Mouse (Mus musculus) spleen, postnatal 36 days (tissue): ENCODE results near the gene Usp30.

Source experiments
- DNase-seq, 2 experiments: peaks; one replicate each; pipeline ENCODE4 v3.0.0; 2022; ENCODE audit warnings: low spot score in 2 of 2, mixed read lengths in 1 of 2

Gene Usp30

DNA sequence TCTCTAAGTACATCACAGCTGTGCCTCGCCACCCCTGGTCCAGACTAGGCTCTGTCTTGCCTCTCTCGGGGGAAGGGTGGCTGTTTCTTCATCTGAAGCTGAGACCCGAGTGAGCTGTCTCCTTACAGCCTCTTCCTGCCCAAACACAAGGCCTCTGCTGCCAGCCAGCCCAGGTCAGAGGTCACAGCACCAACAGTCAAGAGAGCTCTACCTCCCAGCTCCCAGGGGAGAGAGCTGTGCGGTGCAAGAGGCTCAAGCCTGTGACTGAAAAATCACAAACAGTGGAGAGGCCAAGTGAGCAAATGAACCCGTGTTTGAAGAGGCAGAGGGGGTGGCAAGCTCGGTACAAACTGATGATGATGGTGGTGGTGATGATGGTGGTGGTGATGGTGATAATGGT is 1.3 kb downstream of the Usp30 start:
- no peak for DNase-seq

DNA sequence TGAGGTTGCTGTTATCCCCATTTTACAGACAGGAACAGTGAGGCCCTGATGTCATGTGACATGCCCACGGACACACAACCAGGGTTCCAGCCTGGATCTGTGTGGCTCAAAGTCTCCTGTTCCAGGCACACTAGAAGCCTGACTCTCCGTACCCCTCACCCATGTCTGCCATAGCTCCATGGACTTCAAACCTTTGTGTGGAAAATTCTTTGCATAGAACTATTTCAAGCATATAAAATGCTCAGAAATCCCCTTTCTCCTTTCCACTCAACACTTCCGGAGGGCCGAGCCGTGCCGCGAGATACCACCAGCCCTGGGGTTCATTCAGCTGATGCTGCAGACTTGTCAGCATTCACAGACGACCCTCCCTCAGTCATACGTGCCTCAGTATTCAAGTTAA is 2.3 kb downstream of the Usp30 start:
- no peak for DNase-seq

DNA sequence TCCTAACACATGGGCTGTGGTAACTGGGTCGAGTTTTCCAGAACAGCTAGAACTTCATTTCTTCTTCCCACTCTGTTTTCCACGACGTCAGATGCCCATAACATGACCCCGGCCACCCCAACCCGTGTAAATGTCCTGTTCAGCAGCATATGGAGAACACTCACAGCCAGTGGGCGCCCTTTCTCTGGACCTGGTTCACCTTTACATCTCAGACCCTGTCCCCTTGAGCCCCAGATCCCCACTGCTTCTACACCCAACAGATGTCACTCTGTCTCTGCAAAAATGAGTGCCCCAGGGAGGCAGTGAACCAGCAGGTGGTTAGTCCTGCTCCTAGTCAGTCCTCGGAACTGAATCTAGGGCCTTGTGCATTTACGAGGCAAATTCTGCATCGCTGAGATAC is 2.7 kb downstream of the Usp30 start:
- DNase-seq, result no peak

DNA sequence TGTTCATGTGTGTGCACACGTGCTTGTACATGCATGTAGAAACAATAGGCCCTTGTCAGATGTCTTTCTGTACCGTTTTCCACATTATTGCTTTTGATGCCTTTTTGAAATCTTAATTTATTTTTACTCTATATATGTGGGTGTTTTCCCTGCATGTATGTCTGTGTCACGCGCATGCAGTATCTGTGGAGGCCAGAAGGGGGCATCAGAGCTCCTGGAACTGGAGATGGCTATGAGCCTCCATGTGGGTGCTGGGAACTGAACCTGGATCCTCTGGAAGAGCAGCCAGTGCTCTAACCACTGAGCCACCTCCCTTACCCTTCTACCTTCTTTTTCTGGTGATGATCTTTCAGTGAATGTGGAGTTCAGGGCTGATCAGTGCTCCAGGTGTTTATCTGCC is 5.6 kb downstream of the Usp30 start:
- no peak for DNase-seq

DNA sequence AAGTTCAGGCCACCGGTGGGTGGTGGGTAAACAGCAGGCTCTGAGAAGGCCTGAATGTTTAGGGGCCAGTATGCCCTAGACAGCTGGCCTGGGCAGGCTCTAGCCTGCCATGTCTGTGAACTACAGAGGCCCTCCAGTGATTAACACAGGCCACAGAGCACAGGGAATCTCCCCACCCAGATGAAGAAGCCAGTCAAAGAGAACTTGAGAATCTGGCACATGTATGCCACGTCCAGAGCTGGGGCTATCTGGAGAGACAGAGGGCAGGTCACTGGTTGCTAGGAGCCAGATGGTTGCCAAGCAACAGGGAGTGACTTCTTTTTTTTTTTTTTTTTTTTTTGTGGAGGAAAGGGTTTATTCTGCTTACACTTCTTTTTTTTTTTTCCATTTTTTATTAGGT is 7.0 kb downstream of the Usp30 start:
- no peak for DNase-seq

DNA sequence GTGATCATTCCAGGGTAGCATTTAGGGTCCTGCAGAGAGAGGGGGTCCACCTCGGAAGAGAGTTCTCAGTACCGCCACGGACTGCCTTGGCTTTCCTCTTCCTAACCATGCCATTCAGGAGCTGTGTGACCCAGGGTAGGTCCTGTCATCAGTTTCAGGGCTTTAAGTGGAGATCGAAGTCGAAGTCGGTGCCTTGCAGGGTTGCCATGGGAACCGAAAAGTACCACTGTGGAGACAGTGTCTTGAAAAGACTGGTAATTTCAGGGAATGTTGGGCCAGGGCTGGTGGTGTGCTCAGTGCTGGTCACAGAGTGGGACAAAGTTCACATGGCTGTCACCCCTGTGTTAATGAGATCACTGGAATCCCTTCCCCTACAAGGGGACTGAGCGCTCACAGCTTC is 11.7 kb downstream of the Usp30 start:
- no peak for DNase-seq

DNA sequence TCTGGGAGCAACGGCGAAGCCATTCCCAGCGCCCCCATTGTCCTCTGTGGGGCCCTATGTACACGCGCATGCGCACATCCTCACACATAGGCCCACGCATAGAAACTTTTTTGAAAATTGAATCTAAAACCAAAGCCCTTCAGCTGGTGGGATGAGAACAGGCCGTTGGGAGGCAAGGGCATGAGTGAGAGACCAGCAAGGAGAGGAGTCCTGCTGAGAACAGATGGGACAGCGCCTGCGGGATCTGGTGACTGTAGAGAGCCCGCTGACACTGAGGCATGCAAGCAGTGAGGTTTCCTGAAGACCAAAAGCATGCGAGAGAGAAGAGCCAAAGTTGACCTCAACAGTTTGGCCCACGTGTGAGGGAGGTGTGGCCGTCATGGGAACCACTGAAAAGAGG is 20.2 kb downstream of the Usp30 start:
- DNase-seq, result no peak

DNA sequence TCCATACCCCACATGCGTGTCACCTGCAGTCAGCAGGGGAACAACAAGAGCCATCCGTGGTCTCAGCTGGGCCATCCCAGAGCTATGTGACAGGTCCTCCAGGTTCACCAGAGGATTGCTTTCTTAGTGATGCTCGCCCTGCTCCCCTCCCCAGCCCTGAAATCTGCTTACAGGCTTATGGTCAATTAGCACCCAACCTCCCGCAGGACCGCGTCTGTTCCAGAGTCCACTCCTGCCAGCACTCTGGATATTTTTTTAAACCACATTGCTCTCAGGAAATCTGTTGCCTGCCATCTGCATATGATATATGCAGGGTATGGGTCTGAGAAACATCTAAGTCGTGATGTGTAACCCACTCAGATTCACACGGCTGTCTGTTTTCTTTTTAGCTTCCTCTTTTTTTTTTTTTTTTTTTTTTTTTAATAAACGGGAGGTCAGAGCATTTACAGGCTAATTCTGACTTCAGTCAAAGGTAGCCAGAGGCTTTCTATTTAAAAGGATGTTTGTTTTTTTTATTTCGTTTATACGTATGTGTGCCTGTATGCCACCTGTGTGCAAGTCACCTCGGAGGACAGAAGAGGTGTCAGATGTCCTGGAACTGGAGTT is 22.7 kb downstream of the Usp30 start:
- DNase-seq, result no peak

DNA sequence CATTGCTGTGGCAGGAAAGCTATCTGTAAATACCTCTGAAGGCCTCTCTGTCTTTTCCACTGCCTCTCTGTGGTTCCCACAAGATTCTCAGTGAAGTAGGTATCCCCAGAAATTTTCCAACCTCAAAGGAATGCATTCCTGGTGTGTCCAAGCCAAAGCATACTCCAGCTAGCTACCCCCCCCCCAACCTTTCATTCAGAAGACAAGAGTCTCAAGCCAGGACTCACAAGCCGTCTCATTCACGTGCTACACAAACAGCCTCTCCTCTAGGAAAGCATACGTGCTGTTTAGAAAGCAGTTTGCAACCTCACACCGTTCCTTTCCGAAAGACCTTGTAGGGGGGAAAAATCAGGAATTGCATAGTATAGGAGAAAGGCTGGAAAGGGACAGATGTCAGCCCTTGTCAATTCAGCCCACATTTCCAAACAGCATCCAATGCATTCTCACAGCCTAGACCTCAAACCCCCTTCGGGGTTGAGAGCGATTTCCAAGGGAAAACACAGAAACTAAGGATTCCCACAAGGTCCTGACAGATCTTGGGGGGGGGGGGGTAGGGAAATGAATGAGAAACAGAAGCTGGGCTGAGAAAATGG is 25.3 kb downstream of the Usp30 start:
- DNase-seq, result no peak

DNA sequence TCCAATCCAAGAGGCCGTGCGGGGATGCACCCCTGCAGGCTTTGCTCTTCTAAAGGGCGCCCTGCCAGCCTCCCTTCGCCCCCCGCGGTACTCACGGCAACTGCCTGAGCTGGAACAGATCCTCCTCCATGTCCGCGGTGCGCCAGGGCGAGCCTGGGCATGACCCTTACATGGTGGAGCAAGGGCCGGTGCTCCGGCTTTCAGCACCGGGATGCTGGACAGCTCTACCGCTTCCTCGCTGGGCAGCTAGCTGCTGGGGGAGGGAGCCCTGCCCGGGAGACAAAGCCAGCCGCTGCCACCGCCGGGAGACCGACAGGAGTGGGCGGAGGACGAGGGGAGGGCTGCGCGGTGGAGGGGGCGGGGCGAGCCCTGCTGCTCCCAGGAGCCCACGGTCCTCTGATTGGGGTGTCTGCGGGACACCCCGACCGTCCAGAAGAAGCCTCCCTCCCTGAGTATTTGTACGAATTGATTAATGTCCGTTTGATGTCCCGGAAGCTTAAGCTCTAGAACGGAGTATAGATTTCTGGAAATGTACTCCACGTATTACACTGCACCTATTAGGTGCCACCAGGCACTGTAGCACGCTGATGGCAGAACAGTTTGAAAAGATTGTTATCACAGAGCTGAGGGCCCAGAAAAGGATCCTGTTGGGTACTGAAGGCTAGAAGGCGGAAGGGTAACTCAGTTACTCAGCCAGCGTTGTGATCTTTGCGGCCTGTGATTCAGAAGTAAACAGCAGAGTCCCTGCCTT is 26.0 kb downstream of the Usp30 start, which contains the start of gene Svop:
TSS of gene Svop (minus strand) at position 514 of the 751 bp plus-strand sequence.
- peak; percentile 15 to 21 for DNase-seq

DNA sequence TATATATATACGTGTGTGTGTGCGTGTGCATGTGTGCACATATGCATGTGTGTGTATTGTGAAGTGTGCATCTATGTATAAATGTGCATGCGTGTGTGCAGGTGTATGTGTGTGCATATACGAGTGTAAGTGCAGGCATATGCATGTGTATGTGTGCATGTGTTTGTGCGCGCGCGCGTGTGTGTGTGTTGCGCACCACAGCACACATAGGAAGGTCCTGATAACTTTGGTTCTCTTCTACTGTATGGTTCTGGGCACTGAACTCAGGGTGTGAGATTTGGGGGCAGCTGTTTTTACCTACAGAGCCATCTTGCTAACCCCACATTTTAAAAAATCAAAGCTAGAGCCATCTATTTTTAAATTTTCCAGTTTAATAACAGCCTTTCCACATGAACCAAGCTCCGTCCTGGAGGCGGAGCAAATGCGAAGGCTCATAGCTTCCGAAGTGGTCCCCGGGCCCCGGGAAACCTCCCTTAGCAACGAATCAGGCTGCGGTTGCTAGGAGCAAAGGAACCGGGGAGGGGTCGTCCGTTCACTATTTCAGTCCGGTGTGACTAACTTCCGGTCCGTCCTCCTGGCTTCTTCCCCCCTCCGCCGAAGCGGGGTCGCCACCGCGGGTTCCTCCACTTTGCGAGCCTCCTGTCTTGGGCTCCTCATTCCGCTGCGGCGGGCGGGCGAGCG is 34.6 kb downstream of the Usp30 start:
- DNase-seq, result peak; percentile 76

DNA sequence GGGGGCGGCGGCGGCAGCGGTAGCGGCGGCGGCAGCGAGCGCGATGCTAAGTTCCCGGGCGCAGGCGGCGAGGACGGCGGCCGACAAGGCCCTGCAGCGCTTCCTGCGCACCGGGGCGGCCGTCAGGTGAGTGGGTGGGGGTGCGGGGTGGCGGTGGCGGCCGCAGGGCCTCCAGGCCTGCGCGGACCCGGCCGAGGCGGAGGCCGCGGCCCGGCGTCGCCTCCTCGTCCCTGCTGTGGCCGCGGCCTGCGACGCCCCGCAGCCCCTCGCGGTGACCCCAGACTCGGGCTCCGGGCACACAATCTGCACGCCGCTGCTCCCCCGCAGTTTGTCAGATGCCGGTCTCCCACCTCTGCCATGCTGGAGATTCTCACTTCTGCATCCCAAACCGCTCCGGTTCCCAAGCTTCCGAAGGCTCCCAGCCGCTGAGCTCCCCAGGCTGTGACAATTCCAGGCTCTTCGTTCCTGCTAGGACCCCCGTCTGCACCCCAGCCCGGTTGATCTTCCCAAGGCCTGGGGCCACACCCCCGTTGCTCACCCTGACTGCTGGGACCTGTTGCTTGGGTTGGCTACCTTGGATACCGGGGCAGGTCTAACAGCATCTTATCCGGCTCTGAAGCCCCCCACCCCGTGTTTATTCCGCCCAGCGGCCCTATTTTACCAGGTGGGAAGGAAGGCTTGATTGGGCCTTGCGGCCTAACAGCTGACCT is 35.3 kb downstream of the Usp30 start:
- DNase-seq, result no peak

DNA sequence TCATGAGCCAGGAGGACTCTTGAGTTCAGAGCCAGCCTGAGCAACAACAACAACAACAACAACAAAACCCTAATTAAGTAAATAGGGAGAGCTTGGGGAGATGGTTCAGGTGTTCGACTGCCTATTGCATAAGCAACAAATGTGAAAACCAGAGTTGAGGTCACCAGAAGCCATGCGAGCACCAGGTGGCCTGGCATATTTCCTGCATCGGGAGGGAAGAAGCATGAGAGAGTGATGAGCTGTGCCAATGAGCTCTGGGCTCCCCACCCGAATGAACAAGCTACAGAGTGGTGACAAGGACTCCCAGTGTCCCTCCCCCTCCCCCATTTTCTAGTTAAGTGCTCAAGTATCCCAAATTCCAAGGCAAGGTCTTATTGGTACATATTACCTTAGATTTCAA is 36.6 kb downstream of the Usp30 start:
- no peak for DNase-seq

DNA sequence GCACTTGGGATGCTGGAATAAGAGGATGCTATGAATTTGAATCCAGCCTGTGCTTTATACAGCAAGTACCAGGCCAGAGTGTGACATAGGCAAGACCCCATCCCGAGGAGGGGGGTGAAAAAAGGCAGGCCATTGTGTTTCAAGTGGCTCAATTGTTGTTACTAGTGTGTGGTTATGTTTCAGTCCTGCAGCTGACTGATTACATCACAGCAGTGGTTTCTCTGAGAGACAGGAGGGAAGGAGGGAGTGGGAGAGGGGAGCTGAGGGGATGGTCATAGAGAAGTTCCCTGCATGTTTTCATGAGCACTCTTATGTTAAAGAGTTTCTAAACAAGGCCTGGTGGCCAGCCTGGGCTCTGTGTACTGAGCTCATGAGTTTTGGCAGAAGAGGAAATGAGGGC is 37.5 kb downstream of the Usp30 start:
- DNase-seq, result no peak

DNA sequence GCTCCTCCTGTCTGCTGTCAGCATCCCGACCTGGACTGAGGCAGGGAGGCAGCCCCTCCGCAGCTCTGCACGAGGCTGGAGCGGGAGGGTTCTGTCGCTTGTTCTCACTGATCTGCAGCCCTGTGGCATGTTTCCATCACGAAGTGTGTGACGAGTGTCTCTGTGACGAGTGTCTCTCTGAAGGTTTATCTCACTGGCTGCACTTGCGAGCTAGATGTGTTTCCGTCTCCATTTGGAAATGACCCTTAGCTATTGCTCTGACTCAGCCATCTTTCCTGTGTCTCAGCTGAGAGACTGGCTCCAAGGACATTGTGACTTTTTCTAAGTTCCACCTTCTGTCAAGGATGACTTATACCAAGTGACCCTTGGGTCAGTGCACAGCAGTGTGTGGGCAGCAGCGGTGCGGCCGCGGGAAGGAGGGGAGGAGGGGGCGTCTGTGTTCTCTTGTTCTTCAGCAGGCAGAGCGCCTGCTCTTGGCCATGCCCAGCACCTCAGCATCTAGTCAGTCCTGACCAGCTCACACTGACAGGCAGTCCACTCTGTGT is 41.2 kb downstream of the Usp30 start:
- DNase-seq, result no peak

DNA sequence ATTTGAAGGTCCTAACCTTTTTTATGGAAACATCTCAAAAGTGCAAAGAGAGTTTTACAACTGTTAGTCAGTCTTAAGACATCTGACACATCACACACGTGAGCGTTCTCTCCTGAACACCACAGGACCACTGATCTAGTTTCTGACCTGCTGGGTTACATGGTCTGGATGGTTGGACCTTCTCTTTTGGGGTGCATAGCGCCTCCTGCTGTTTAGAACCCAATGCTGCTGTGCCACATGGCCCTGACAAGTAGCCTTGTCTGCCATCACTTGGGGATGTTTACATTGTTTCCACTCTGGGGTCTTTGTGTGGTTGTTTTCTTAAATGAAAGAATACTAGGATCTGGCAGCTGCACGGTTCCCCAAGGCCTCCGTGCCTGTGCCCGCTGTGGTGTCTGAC is 48.1 kb downstream of the Usp30 start:
- no peak for DNase-seq

DNA sequence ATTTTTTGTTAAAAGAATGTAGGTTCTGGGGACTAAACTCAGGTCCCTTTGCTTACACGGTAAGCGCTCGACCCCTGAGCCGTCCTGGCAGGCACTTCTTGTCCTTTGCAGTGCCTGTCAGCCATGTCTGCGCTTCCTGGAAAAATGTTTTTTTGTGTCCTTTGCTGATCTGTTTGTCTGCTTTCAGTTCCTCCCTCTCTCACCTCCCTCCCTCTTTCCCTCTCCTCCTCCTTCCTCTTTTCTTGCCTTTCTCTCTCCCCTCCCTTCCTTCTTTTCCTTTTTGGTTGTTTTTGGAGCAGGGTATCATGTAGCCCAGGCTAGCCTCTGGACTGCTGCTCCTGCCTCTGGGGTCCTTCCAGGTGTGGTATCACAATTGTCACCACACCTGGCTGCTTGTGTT is 49.8 kb downstream of the Usp30 start:
- no peak for DNase-seq

DNA sequence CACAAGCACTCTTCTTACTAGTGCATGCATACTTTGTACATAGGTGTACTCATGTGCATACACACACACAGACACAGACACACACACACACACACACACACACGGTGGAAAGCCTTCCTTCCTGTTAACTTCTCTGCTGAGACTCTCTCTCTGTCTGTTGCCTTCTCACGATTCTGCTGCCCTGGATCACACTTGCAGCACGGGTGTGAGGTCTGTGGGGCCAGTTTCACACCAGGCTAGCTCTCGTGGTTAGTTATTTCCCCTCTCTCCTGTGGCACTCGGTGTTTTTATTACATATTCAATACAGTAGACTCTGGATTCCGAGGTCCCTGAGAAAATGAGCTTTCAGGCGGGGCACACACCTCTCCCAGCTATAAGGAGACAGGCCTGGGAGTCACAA is 51.3 kb downstream of the Usp30 start:
- no peak for DNase-seq

DNA sequence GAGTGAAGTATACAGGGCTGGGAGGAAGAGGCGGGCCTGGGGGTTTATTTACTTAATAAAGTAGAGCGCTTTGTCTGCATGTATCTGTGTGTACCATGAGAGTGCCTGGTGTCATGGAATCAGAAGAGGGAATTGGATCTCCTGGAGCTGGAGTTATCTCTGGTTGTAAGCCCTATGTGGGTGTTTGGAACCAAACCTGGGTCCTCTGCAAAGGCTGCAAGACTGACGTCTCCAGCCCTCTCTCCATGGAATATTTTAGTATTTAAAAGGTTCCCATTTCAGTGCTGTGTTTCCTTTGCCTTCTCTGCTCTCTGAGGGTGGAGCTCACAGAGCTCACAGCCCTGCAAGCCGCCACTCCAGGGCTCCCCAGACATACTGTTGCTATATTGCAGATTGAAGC is 54.5 kb downstream of the Usp30 start:
- DNase-seq, result no peak

DNA sequence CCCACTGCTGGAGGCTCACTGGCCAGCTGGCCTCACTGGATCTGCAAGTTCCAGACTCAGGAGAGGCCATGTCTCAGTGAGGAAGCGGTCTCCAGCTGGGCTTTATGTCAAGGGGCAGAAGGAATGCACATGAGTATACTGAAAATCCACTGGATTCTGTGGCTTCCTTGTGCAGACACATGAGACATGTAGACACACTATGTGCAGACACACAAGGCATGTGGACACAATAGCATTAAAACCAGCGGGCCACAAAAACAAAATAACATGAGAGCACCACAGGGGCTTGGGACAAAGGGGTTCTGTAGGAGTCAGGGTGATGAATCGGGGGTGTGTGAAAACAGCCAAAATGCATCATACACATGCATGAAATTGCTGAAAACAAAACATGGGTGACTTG is 60.7 kb downstream of the Usp30 start:
- DNase-seq, result no peak

DNA sequence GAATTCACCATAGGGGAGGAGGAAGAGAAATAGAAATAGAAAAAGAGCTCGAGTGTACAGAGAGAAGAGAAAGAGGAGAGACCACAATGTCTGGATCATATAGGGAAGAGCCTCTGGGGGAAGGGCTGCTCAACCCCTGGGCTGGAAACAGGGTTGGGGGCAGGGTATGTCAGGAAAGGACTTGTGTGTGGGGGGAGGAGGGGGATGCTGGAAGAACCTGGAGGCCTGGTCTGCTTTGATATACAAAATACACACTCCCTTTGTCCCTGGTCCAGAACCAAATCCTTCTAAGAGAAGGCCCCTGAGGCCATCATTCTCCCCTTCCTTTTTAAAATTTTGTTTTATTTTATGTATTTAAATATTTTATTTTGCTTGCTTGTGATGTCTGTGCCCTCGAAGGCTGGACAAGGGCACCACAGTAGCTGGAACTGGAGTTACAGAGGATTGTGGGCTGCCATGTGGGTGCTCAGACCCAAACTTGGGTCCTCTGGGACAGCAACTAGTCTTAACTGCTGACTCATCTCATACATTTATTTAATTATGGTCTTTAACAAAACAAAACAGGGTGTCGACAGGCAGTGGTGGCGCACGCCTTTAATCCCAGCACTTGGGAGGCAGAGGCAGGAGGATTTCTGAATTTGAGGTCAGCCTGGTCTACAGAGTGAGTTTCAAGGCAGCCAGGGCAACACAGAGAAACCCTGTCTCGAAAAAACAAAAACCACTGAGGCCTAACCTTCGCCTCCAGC is 61.4 kb downstream of the Usp30 start:
- DNase-seq, result no peak
